Mouse (Mus musculus): ENCODE measurements around the gene Pcyt1a.

Pcyt1a gene

GRCm38 (mm10) chr16:32509066-32509942 is 78.6 kb downstream of the Pcyt1a start:
- DNase-seq (ENCODE audit: low spot score in 2 of 2): peak in 1 of 2 experiments; percentile 36

- no peak for DNase-seq (ENCODE audit: low spot score in 2 of 2)
These were observed 79.9 kb downstream of the Pcyt1a start for GRCm38 (mm10) chr16:32510399-32511337.

- DNase-seq (ENCODE audit: low spot score in 2 of 2): no peak
These were observed 80.6 kb downstream of the Pcyt1a start for GRCm38 (mm10) chr16:32511338-32511734.

DNA sequence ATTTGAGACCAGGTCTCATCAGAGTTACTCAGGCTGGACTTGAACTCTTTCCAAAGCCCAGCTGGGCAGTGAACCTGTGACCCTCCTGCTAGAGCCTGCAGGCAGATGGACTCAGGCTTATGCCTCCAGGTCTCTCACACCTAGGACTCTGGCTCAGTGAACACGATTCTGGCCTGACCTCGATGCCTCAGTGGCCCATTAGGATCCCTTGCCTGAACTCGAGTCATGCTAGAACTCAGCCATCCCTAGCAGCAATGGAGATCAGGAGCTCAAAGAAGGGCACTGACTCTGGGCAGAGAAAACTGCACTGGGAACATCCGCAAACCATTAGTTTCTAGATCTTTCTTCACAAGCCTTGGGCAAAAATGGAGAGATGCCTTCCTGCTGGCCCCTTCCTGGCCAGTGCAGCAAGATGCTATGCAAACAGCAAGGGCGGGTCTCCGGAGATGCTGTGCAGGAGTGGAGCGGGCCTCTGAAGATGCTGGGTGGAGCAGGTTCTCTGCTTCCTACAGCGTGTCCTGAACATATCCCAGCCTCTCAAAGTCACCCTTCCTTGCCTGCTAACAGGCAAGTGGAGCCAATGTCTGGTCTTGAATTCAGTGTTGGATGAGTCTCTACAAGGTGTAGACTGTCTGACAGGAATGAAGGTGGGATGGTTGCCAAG is 81.2 kb downstream of the Pcyt1a start:
- no peak for DNase-seq (ENCODE audit: low spot score in 2 of 2)

DNA sequence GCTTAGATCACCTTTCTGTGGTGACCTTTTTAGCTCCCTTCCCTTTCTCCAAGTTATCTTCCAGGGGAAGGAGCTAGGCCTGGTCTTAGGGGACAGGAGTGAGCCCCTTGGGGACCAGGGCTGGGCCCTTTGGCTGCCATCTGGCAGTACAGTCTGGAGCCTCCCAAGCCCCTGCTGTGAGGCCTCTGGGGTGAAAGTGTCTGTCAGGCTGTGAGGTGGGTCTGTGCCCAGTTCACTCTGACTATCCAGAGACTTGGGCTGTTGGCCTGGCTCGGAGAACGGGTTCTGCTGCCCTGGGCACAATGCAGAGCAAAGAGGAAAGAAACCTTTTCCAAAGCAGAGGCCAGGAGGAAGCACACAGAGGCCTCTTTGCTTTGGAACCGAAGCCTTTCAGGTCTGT is 82.2 kb downstream of the Pcyt1a start:
- DNase-seq (ENCODE audit: low spot score in 2 of 2): no peak

GRCm38 (mm10) chr16:32513401-32513800 is 82.7 kb downstream of the Pcyt1a start:
- DNase-seq (ENCODE audit: low spot score in 2 of 2): no peak

- no peak for DNase-seq (ENCODE audit: low spot score in 2 of 2)
These were observed 83.2 kb downstream of the Pcyt1a start for GRCm38 (mm10) chr16:32513948-32514347.

DNA sequence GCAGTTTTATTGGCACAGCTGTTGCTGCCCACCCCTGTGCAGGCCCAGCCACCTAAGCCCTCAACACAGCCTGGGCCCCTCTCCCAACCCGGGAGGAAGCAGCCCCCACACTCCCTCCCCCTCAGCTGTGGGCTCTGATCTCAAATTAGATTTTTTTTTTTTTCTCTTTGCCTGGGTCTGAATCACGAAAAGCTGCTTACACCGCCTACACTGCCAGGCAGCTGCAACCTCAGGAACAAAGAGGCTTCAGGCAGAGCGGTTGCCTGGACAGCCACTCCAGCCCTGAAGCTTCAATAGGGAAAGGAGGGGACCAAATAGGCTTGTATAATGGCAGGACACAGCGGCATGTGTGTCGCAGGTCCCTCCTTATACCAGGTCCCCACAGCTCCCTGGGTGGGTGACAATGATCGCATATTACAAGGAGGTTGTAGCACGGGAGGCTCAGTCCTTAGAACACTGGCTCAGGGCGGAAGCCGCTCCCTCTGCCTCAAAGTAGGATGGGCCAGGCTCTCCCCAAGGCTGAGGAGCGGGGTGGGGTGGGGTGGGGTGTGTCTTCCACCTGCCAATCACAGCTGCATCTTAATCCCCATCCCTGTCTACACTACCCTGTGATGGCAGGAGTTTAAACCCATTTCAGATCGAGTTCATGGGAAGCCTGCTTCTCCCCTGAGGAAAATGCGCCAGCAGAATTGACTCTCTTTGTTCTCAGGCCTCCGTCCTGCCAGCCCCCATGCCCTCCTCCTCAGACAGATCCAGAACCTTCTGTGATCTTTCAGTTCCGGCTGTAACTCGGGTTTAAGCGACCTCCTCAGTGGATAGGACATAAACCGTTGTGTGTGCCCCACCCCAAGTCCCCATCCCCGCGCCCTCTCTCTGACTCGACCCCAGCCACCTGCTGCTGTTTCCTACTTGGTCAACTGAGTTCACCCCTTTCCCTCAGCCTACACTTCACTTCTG is 85.6 kb downstream of the Pcyt1a start:
- no peak for DNase-seq (ENCODE audit: low spot score in 2 of 2)

- DNase-seq (ENCODE audit: low spot score in 2 of 2): no peak
These were observed 87.2 kb downstream of the Pcyt1a start for GRCm38 (mm10) chr16:32517785-32518481.

- DNase-seq (ENCODE audit: low spot score in 2 of 2): no peak
These were observed 89.1 kb downstream of the Pcyt1a start for GRCm38 (mm10) chr16:32519656-32520371.

DNA sequence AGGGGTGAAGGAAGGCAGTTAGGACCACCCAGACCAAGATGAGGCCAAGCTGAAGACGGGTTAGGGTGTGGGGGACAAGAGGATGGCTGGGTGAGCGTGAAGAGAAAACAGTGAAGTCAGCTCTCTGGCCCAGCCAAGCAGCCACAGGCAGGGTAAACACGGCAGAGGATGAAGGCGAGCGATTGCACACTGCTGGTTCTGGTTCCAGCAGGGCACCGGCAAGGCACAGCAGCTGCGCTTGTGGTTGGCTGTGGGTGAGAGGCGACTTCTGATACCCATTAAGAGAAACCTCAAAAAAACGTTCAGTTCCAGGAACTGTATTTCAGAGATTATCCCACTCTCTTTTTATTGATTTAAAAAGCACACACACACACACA is 89.6 kb downstream of the Pcyt1a start:
- DNase-seq (ENCODE audit: low spot score in 2 of 2): peak; percentile 35 to 43

DNA sequence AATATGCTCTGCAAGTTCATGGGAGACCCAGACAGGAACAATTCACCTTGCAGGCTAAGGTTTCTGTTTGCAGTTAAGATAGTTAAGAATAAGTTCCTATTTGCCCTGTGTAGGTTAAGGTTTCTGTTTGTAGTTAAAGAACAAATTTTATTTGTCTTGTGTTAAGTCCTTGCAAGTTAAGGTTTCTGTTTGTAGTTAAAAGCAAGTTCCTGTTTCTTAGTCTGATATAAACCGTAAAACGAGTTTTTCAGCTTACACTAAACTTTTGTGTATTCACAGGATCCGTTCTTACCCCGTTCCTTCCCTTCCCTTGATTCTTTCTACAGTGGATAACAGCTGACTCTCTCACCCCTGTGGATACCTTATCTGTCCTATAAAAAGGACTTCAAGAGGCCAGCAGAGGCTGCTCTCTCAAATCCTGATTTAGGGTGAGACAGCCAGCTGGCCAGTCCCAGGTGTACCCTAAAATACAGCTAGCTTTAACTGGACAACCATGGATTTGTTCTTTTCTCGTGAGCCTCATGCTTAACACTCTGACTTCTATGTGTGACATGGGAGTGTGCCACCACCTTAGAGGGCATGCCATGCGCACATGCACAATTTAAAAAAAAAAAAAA is 92.0 kb downstream of the Pcyt1a start:
- no peak for DNase-seq (ENCODE audit: low spot score in 2 of 2)

DNA sequence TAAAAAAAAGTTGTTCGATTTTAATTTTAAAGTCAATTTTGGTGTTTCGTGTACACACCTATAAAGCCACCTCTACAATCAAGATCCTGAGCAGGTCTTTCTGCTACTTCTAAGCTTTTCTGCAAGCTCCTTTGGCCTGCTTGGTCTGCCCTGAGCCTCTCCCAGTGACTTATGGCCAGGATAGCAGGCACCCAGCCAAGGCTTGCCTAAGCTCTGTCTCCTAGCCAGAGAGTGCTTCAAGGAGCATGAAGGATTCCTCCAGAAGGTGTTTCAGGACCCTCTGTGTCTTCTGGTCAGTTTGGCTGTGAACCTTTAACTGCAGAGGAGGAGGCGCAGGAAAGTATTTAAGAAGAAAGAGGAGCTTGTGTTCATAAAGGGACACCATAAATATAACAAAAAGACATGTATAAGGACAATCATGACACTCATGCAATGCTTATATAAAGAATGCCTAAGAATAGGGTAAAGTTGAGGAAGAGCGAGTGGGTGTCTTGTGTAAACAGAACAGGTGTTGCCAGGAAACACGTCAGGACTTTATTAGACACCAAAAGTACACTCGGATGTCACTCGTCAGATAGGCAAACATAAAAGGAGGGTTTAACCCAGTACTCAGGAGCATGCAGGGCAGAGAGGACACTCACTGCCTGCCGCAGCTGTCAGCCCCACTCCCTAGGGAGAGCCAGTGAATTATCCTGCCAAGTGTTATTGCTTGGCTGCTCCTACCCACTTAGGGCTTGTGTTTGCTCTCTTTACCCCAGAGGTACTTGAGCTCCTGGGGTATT is 92.9 kb downstream of the Pcyt1a start:
- DNase-seq (ENCODE audit: low spot score in 2 of 2): peak in 1 of 2 experiments; percentile 38

GRCm38 (mm10) chr16:32524244-32524615 is 93.5 kb downstream of the Pcyt1a start:
- DNase-seq (ENCODE audit: low spot score in 2 of 2): no peak

Measured in urinary bladder, adult 18-20 months (tissue).